Mouse (Mus musculus) embryonic facial prominence, embryonic 14.5 days (tissue): Measurements from ENCODE around the gene Capn10. TPM values are rescaled to one million over a fixed set of nuclear protein-coding genes. Genes with fewer than 3 reads are reported as not detected.

Source experiments
- ATAC-seq: fragments of 200-750 bp; cut with Nextera tagmentation; 2 replicates; pipeline ENCODE4 v1.8.0; 2017; ENCODE audit warnings: low read depth, moderate number of reproducible peaks, moderate TSS enrichment
- DNase-seq: peaks from one replicate; pipeline ENCODE4 v3.0.0-alpha.2; 2015; ENCODE audit warnings: low spot score
- H3K27ac ChIP-seq: fragments of 300-500 bp; sonication (generic); replicated peaks from 2 replicates; pipeline ENCODE4 v1.5.1; 2014; ENCODE audit warnings: low read depth, mild to moderate bottlenecking, low read length, moderate library complexity
- H3K27me3 ChIP-seq: fragments of 300-500 bp; sonication (generic); replicated peaks from 2 replicates; pipeline ENCODE4 v1.6.1; 2014; ENCODE audit warnings: low read length; ENCODE audit not compliant: control insufficient read depth, insufficient read depth
- H3K36me3 ChIP-seq: fragments of 300-500 bp; sonication (generic); 2 replicates; pipeline ENCODE4 v1.6.1; 2014; ENCODE audit warnings: low read length, mixed read lengths; ENCODE audit not compliant: control insufficient read depth, insufficient read depth
- H3K4me1 ChIP-seq: fragments of 300-500 bp; sonication (generic); 2 replicates; pipeline ENCODE4 v1.6.1; 2014; ENCODE audit warnings: antibody characterized with exemption, low read length; ENCODE audit not compliant: control insufficient read depth, insufficient read depth
- H3K4me2 ChIP-seq: fragments of 300-500 bp; sonication (generic); 2 replicates; pipeline ENCODE4 v1.6.1; 2014; ENCODE audit warnings: low read depth, mild to moderate bottlenecking, low read length, moderate library complexity, mixed read lengths
- H3K4me3 ChIP-seq: fragments of 300-500 bp; sonication (generic); 2 replicates; pipeline ENCODE4 v1.5.1; 2014; ENCODE audit warnings: low read depth, mild to moderate bottlenecking, low read length
- H3K9ac ChIP-seq: fragments of 300-500 bp; sonication (generic); 2 replicates; pipeline ENCODE4 v1.6.1; 2014; ENCODE audit warnings: low read depth, mild to moderate bottlenecking, low read length, moderate library complexity, mixed read lengths
- H3K9me3 ChIP-seq: fragments of 300-500 bp; sonication (generic); 2 replicates; pipeline ENCODE4 v1.6.1; 2016; ENCODE audit warnings: low read length; ENCODE audit not compliant: control insufficient read depth
- whole genome bisulfite sequencing: fragments of 180-500 bp; shearing (Covaris S2); extraction: QIAGEN DNeasy Blood & Tissue Kit; methylation state at CpG from one replicate; pipeline ENCODE4 v1.1.7; 2014; 5-methylcytosine and 5-hydroxymethylcytosine counted together
- polyA plus RNA-seq: library from polyadenylated mRNA; unstranded; fragments of >200 nt; fragmentation: Nextera tagmentation; extraction: Ambion mirVana; gene quantifications from 2 replicates; pipeline ENCODE4 v1.2.1, GENCODE M21; 2014

Gene Capn10
- polyA plus RNA-seq, 1 experiment from 2014 or later: 24.4 TPM

DNA sequence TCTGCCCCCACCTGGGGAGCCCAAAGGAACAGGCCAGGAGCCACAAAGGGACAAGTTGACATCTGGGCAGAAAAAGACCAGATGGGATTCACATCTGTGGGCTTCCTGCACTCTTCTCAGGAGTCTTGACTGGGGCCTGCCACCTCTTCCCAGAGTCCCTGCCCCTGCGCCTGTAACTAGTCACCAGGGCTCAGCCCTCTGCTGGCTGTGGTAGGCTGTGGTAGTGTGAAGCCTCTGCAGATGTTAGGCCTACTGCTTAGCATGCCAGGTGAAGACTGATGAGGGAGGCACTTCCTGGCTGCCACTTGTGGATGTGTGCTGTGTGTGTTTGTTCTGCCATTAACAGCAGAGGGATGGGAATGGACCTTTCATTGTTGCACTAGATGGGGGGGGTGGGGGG, 21.9 kb upstream of the Capn10 start:
- Histone ChIP-seq H3K9me3 (no peaks in the 10 kb centered on the region), H3K4me1 (peaks cover 24% of the 10 kb centered on the region), H3K36me3 (peaks cover 33% of the 10 kb centered on the region), H3K4me2 (peak overlapping the region; percentile 94), H3K4me3 (peak overlapping the region; percentile 83), H3K9ac (peak overlapping the region; percentile 95; the same call in 1 of the 2 replicates), H3K27ac (no peak overlapping the region), H3K27me3 (no peaks in the 10 kb centered on the region)
- ATAC-seq: no peak
- DNase-seq: no peak
- WGBS: 17% methylated on average over 1 of the region's 1 CpGs

DNA sequence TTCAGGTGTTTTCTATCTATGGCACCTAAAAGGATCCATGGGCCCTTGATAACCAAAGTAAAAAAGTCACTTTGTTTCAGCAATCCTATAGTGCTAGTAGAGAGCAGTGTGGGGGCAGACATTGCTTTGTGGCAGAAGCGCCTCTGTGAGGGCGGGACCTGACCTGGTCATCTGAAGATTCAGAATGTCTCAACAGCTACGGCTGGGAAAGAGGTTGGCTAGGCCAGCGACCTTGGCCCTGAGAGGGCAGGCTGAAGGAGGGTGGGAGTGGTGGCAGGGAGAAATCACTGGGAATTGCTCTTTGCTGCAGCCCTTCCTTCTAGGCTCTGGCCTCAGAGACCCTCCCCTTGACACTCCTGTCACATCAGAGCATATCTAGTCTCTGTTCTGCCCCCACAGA, 19.9 kb upstream of the Capn10 start:
- WGBS: 88% methylated on average over 4 of the region's 4 CpGs
- no peak overlapping the region for H3K9ac ChIP-seq
- H3K4me1 ChIP-seq: peaks cover 19% of the 10 kb centered on the region
- peaks cover 52% of the 10 kb centered on the region for H3K36me3 ChIP-seq
- H3K9me3 ChIP-seq: no peaks in the 10 kb centered on the region
- ATAC-seq (no peak), DNase-seq (no peak)
- no peaks in the 10 kb centered on the region for H3K27me3 ChIP-seq
- H3K4me2 ChIP-seq: no peak overlapping the region
- no peak overlapping the region for H3K4me3 ChIP-seq
- no peak overlapping the region for H3K27ac ChIP-seq

DNA sequence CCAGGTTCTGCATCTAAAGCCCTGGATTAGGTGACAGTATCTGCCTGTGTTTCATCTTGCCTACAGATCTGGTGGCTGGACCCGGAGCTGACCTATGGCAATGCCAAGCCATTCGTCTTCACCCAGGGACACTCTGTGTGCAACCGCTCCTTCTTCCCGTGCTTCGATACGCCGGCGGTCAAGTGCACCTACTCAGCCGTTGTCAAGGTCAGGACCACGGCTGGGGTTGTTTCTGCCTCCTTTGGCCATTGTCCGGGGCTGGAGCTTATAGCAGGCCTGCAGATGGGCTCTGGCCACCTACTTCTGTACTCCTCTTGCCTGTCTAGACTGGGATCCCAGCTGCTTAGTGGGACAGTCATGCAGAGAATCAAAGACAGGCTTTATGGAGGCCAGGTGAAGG, 19.2 kb upstream of the Capn10 start:
- 93% methylated on average over 11 of the region's 11 CpGs for WGBS
- H3K4me1 ChIP-seq: peaks cover 14% of the 10 kb centered on the region
- H3K4me2 ChIP-seq: no peak overlapping the region
- DNase-seq (no peak), ATAC-seq (no peak)
- peaks cover 60% of the 10 kb centered on the region for H3K36me3 ChIP-seq
- no peaks in the 10 kb centered on the region for H3K27me3 ChIP-seq
- no peak overlapping the region for H3K27ac ChIP-seq
- no peak overlapping the region for H3K4me3 ChIP-seq
- H3K9me3 ChIP-seq: no peaks in the 10 kb centered on the region
- H3K9ac ChIP-seq: no peak overlapping the region

GRCm38 (mm10) chr1:92916725-92917124, 17.5 kb upstream of the Capn10 start:
- H3K4me2 ChIP-seq: no peak overlapping the region
- H3K27me3 ChIP-seq: no peaks in the 10 kb centered on the region
- H3K9me3 ChIP-seq: no peaks in the 10 kb centered on the region
- ATAC-seq: no peak
- DNase-seq: no peak
- peaks cover 11% of the 10 kb centered on the region for H3K4me1 ChIP-seq
- H3K4me3 ChIP-seq: no peak overlapping the region
- WGBS: 94% methylated on average over 9 of the region's 9 CpGs
- H3K9ac ChIP-seq: no peak overlapping the region
- no peak overlapping the region for H3K27ac ChIP-seq
- H3K36me3 ChIP-seq: peaks cover 73% of the 10 kb centered on the region

- Histone ChIP-seq H3K4me3 (no peak overlapping the region), H3K36me3 (peaks cover 71% of the 10 kb centered on the region), H3K9ac (no peak overlapping the region), H3K4me1 (no peaks in the 10 kb centered on the region), H3K9me3 (no peaks in the 10 kb centered on the region), H3K27ac (no peak overlapping the region), H3K4me2 (no peak overlapping the region), H3K27me3 (no peaks in the 10 kb centered on the region)
- no peak for ATAC-seq
- no peak for DNase-seq
- 95% methylated on average over 11 of the region's 11 CpGs for WGBS
Measured at GRCm38 (mm10) chr1:92919151-92919550, 15.0 kb upstream of the Capn10 start.

DNA sequence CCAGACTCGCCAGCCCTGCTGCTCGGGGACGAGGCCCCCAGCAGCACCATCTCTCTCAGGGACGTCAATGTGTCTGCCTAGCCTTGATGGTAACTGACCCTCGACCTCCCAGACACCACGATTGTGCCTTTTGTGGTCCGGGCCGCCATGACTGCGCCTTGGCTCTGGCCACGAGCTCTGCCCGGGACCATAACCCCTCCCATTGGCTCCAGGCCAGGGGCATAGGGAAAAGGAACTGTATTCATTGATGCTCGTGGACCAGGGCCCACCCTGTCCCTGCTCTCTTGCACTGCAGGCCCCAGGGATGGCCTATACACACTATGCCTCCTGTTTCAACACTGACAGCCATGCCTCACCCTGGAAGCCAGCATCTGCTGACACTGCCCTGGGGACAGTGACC, 14.4 kb upstream of the Capn10 start:
- no peak overlapping the region for H3K27ac ChIP-seq
- no peak for DNase-seq
- H3K4me2 ChIP-seq: no peak overlapping the region
- no peak overlapping the region for H3K9ac ChIP-seq
- H3K4me3 ChIP-seq: no peak overlapping the region
- no peaks in the 10 kb centered on the region for H3K4me1 ChIP-seq
- no peak for ATAC-seq
- peaks cover 65% of the 10 kb centered on the region for H3K36me3 ChIP-seq
- H3K9me3 ChIP-seq: no peaks in the 10 kb centered on the region
- WGBS: 83% methylated on average over 12 of the region's 12 CpGs
- H3K27me3 ChIP-seq: no peaks in the 10 kb centered on the region

- Histone ChIP-seq H3K36me3 (peaks cover 56% of the 10 kb centered on the region), H3K27me3 (no peaks in the 10 kb centered on the region), H3K9ac (no peak overlapping the region), H3K27ac (no peak overlapping the region), H3K4me2 (no peak overlapping the region), H3K4me1 (no peaks in the 10 kb centered on the region), H3K9me3 (no peaks in the 10 kb centered on the region), H3K4me3 (no peak overlapping the region)
- no peak for ATAC-seq
- no peak for DNase-seq
- WGBS: 84% methylated on average over 7 of the region's 7 CpGs
Measured at GRCm38 (mm10) chr1:92920474-92921200, 13.5 kb upstream of the Capn10 start.

- WGBS: 87% methylated on average over 4 of the region's 4 CpGs
- H3K4me3 ChIP-seq: no peak overlapping the region
- no peak for ATAC-seq
Measured at GRCm38 (mm10) chr1:92921496-92921895, 12.7 kb upstream of the Capn10 start.

DNA sequence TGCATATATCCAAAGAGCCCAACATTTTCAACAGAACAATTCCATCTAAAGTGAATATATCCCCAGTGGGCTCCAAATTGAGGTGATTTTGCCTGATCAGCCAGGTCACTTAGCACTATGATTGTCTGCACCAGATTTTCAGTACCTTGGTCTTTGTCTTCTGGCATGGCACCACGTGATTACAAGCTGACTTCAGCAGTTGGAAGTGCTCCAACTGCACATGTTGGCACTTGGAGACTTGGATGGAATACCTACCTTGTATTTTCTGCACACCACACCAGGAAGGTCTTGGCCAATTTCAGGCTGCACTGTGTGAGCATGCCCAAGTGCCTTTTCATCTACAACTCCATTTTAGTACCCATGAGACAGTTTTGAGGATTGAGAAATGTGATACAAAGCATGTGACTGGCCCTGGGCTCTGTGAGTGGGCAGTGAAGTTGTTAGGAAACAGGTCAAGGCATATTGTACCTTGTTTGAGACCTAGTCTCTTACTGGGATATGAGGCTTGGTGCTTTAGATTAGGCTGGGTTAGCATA, 3.9 kb upstream of the Capn10 start:
- Histone ChIP-seq H3K9ac (no peak overlapping the region), H3K4me3 (no peak overlapping the region), H3K27ac (no peak overlapping the region), H3K27me3 (no peaks in the 10 kb centered on the region), H3K4me1 (0 out of 2 replicates have a peak, but pooled peaks cover 6% of the 10 kb centered on the region), H3K9me3 (peaks cover 15% of the 10 kb centered on the region; the same call in 1 of the 2 replicates), H3K36me3 (no peaks in the 10 kb centered on the region), H3K4me2 (no peak overlapping the region)
- ATAC-seq (no peak), DNase-seq (no peak)
- 25% methylated on average over 1 of the region's 1 CpGs for WGBS

More at GRCm38 (mm10) chr1:92921496-92921895, 12.7 kb upstream of the Capn10 start:
- Histone ChIP-seq H3K4me2 (no peak overlapping the region), H3K36me3 (peaks cover 48% of the 10 kb centered on the region), H3K4me1 (no peaks in the 10 kb centered on the region), H3K27ac (no peak overlapping the region), H3K9me3 (no peaks in the 10 kb centered on the region), H3K9ac (no peak overlapping the region), H3K27me3 (no peaks in the 10 kb centered on the region)
- no peak for DNase-seq
